Mouse (Mus musculus) bone marrow, adult 2 months (tissue): ENCODE measurements around the gene Ppp4r2.

Experiments
- CTCF ChIP-seq: fragments of 200-500 bp; IDR thresholded peaks from 2 replicates; pipeline ENCODE4 v1.5.1; 2011; ENCODE audit warnings: low read length, control low read depth; ENCODE audit not compliant: control insufficient read depth, insufficient read depth
- POLR2A ChIP-seq: fragments of 200-500 bp; IDR thresholded peaks from 2 replicates; pipeline ENCODE4 v1.6.1; 2011; ENCODE audit warnings: low read depth, mild to moderate bottlenecking, control low read depth, low read length, borderline replicate concordance; ENCODE audit not compliant: control insufficient read depth

DNA sequence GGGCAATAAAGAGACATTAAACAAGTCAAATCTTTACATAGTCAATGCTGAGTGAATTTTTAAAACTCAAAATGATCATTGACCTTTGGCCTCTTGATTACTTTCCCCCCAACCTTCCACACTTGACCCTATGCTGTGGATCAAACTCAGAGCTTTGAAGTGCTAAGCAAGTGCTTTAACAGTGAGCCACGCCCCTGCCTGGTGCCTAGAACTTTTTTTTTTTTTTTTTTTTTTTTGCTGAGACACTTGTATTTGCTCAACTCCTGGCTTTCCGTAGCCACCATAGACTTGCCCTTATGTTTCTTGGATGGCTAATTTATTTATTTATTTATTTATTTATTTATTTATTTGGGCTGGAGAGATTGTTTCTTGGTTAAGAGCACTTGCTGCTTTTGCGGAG is 30.2 kb upstream of the Ppp4r2 start:
- no peak for TF ChIP-seq CTCF
- TF ChIP-seq POLR2A, result no peak
